Mouse (Mus musculus): Measurements from ENCODE around the gene Adgrb3. TPM values are rescaled to one million over a fixed set of nuclear protein-coding genes. Genes with fewer than 3 reads are reported as not detected.

Adgrb3 gene
- polyA plus RNA-seq (2012), result not detected in 2 replicates

DNA sequence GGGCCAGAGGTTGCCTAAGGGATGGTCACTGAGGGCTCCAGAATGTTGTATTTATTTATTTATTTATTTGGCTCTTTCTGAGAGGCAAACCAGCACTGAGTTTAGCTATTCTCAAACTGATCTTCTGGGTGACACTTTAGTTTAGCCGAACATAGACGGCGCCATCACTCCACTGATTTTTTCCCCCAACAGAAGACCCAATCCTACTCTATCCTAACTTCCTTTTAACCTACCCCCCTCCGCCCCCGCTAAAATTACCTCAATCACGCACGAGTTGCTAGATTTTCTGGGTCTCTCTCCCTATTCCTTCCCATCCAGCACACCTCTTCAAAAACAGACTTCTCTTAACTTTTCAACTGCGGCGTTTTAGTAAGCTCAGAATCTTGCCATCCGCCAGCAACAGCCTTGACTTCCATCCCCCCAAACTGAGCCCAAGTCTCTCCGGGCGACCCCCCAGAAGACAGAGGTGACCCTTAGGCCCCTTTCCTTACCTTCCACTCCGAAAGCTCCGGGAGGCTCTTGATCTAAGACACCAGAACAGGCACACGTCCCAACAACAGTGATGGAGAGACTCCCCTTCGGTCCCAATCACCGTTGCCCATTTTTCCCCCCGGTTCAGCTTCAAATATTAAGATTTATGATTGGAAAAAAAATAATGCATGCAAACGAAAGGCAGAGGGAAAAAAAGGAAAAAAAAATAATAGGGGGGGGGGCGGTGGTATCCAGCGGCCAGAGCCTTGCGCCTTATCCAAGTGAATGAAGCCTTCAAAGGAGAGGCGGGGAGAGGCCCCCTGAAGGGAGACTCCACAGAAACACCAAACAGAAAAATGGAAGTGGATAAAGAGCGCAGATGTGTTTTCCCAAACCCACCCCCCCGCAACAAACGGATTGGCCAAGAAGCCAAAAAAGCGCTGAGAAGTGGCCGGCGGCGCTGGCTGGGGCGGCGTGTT lies at the start of gene Adgrb3:
TSS of gene Adgrb3 (minus strand) at position 737 of the 950 bp plus-strand sequence.
- TF ChIP-seq GATA1 (IDR thresholded peaks at IDR 0.05; ENCODE audit: low read length) (no peak), TAL1 (IDR thresholded peaks at IDR 0.05; ENCODE audit: low read length) (no peak)
- Histone ChIP-seq H3K27me3 (ENCODE audit: control insufficient read depth) (peaks cover 23% of the 10 kb centered on the region), H3K4me1 (ENCODE audit: control insufficient read depth) (no peaks in the 10 kb centered on the region), H3K36me3 (ENCODE audit: control insufficient read depth) (no peaks in the 10 kb centered on the region), H3K4me3 (replicated peaks) (no peak within 1 kb of the TSS), H3K9me3 (ENCODE audit: control insufficient read depth, low read length) (no peaks in the 10 kb centered on the region)

- Histone ChIP-seq H3K4me3 (replicated peaks) (no peak overlapping the region), H3K4me1 (ENCODE audit: control insufficient read depth) (no peaks in the 10 kb centered on the region), H3K9me3 (ENCODE audit: control insufficient read depth, low read length) (no peaks in the 10 kb centered on the region), H3K27me3 (ENCODE audit: control insufficient read depth) (no peaks in the 10 kb centered on the region), H3K36me3 (ENCODE audit: control insufficient read depth) (no peaks in the 10 kb centered on the region)
- TF ChIP-seq TAL1 (IDR thresholded peaks at IDR 0.05; ENCODE audit: low read length), result no peak
Measured at GRCm38 (mm10) chr1:25877526-25877925, 48.0 kb upstream of the Adgrb3 start.

- H3K36me3 ChIP-seq (ENCODE audit: control insufficient read depth), result no peaks in the 10 kb centered on the region
- H3K27me3 ChIP-seq (ENCODE audit: control insufficient read depth), result no peaks in the 10 kb centered on the region
- no peaks in the 10 kb centered on the region for H3K4me1 ChIP-seq (ENCODE audit: control insufficient read depth)
- TF ChIP-seq TAL1 (IDR thresholded peaks at IDR 0.05; ENCODE audit: low read length), result no peak
- TF ChIP-seq GATA1 (IDR thresholded peaks at IDR 0.05; ENCODE audit: low read length), result no peak
- no peaks in the 10 kb centered on the region for H3K9me3 ChIP-seq (ENCODE audit: control insufficient read depth, low read length)
- no peak overlapping the region for H3K4me3 ChIP-seq (replicated peaks)
Measured at GRCm38 (mm10) chr1:25857473-25857872, 28.0 kb upstream of the Adgrb3 start.

DNA sequence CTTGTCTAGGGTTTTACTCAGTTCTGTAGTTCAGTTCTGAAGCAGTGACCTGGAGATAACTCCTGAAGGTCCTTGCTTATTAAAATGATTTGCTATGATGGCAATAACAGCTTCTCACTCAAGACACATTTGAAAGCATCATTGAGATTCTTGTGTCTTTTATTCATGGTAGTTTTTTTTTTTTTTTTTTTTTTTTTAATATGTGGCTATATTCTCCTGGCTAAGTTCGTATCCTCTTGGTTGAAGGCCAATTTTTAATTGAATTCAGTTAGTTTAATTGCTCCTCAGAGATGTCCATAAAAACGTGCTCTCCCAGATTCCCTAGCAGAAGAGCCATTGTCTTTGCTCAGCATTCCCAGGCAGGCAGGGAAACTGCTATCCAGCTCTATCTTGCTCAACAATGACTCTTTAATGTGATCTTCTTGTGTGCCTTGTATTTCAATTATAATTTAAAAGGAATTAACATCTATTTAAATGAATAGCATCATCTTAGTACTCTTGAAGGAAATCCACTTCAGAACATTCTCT lies 25.0 kb upstream of the Adgrb3 start:
- Histone ChIP-seq H3K4me1 (ENCODE audit: control insufficient read depth) (no peaks in the 10 kb centered on the region), H3K36me3 (ENCODE audit: control insufficient read depth) (no peaks in the 10 kb centered on the region), H3K9me3 (ENCODE audit: control insufficient read depth, low read length) (0 out of 2 replicates have a peak, but pooled peaks cover 2% of the 10 kb centered on the region), H3K4me3 (replicated peaks) (no peak overlapping the region), H3K27me3 (ENCODE audit: control insufficient read depth) (no peaks in the 10 kb centered on the region)
- TF ChIP-seq TAL1 (IDR thresholded peaks at IDR 0.05; ENCODE audit: low read length) (no peak), GATA1 (IDR thresholded peaks at IDR 0.05; ENCODE audit: low read length) (no peak)

GRCm38 (mm10) chr1:25832260-25832659 lies 2.8 kb upstream of the Adgrb3 start:
- Histone ChIP-seq H3K36me3 (ENCODE audit: control insufficient read depth) (no peaks in the 10 kb centered on the region), H3K9me3 (ENCODE audit: control insufficient read depth, low read length) (no peaks in the 10 kb centered on the region), H3K4me1 (ENCODE audit: control insufficient read depth) (no peaks in the 10 kb centered on the region), H3K4me3 (replicated peaks) (no peak overlapping the region), H3K27me3 (ENCODE audit: control insufficient read depth) (peaks cover 23% of the 10 kb centered on the region)
- TF ChIP-seq TAL1 (IDR thresholded peaks at IDR 0.05; ENCODE audit: low read length) (no peak), GATA1 (IDR thresholded peaks at IDR 0.05; ENCODE audit: low read length) (no peak)

GRCm38 (mm10) chr1:25831521-25831900 lies 2.0 kb upstream of the Adgrb3 start:
- H3K9me3 ChIP-seq (ENCODE audit: control insufficient read depth, low read length), result no peaks in the 10 kb centered on the region
- peaks cover 23% of the 10 kb centered on the region for H3K27me3 ChIP-seq (ENCODE audit: control insufficient read depth)
- H3K4me3 ChIP-seq (replicated peaks), result no peak overlapping the region
- TF ChIP-seq GATA1 (IDR thresholded peaks at IDR 0.05; ENCODE audit: low read length), result no peak
- no peak for TF ChIP-seq TAL1 (IDR thresholded peaks at IDR 0.05; ENCODE audit: low read length)
- no peaks in the 10 kb centered on the region for H3K36me3 ChIP-seq (ENCODE audit: control insufficient read depth)
- no peaks in the 10 kb centered on the region for H3K4me1 ChIP-seq (ENCODE audit: control insufficient read depth)

DNA sequence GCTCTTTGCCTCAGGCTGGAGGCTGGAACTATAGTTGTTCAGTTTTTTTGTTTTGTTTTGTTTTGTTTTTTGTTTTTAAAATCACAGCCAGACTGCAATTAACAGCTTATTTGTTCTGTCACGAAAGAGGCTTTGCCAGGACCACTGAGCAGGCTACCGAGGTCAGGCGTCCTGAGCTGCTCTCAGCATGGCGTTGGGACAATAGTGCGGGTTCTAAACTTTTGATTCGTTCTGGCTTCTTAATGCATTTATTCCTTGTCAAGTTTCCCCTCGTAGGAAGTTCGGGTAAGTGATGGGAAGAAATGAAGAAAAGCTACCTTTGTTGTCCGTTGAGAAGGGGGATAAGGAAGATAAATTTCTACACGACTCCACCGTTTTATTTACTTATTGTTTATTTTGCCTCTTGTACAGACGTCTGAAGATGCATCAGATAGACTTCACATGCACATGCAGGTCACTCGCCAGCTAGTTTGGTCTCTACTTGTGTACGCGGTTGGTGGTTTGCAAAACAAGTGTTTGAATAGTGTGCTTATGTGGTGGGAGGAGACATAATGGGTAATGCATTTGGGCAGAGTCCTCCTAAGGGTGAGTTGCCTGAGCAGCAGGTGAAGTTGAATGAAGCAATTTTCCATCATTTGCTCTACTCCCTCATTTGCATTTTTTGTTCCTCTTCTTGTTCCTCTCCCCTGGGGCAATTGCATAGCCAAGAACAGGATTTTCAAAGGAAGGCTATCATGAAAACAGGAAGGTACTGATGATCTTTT lies 1.4 kb upstream of the Adgrb3 start:
- Histone ChIP-seq H3K4me1 (ENCODE audit: control insufficient read depth) (no peaks in the 10 kb centered on the region), H3K9me3 (ENCODE audit: control insufficient read depth, low read length) (no peaks in the 10 kb centered on the region), H3K36me3 (ENCODE audit: control insufficient read depth) (no peaks in the 10 kb centered on the region), H3K27me3 (ENCODE audit: control insufficient read depth) (peaks cover 23% of the 10 kb centered on the region), H3K4me3 (replicated peaks) (no peak overlapping the region)
- TF ChIP-seq GATA1 (IDR thresholded peaks at IDR 0.05; ENCODE audit: low read length) (no peak), TAL1 (IDR thresholded peaks at IDR 0.05; ENCODE audit: low read length) (no peak)

DNA sequence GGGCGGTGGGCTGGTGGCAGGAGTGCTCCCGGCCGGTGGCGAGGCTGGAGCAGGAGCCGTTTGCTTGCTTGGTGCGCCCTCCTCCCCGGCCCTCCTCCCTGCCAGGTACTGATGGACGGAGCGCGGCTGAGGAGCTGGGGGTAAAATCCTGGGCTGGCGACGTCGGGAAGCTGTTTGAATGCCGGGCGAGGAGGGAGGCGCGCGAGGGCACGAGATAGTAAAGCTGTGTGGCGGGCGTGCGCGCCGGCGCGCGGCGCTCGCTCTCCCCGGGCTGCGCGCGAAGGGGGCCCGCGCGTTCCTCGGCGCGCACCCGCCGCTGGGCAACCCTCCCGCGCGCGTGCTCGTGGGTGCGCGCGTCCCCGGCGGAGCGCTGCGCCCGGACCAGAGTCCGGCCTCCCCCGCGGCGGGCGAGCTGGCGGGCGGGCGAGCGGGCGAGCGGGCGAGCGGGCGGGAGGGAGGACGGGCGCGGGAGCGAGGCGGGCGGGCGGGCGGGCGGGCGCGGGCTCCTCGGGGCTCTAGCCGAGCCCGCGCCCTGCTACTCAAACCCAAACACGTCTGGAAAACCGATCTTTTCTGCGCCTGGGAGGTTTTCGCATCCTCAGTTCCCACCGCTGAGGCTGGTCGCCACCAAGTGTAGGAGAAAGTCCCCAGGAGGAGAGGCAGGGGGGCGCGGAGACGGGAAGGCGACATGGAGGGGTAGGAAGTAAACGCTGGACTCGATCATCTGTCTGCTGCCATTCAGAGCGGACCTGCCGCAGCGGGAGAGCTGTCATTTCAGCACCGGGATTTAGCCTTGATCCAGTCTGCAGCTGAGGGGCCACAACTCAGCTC lies 629 bp upstream of the Adgrb3 start:
- H3K27me3 ChIP-seq (ENCODE audit: control insufficient read depth), result peaks cover 23% of the 10 kb centered on the region
- H3K4me1 ChIP-seq (ENCODE audit: control insufficient read depth), result no peaks in the 10 kb centered on the region
- no peak for TF ChIP-seq TAL1 (IDR thresholded peaks at IDR 0.05; ENCODE audit: low read length)
- no peak for TF ChIP-seq GATA1 (IDR thresholded peaks at IDR 0.05; ENCODE audit: low read length)
- no peak overlapping the region for H3K4me3 ChIP-seq (replicated peaks)
- no peaks in the 10 kb centered on the region for H3K9me3 ChIP-seq (ENCODE audit: control insufficient read depth, low read length)
- H3K36me3 ChIP-seq (ENCODE audit: control insufficient read depth), result no peaks in the 10 kb centered on the region

Measured in erythroblast, embryonic 14.5 days (primary cell).